Mouse (Mus musculus) right cerebral cortex, postnatal 4 days (tissue): ENCODE results near the gene Olfr560.

Experiments
- DNase-seq: peaks from one replicate; pipeline ENCODE4 v3.0.0-alpha.2; 2022

Gene Olfr560

GRCm38 (mm10) chr7:102759266-102759665, at the start of gene Olfr560, which contains the start of gene Olfr78:
TSS of gene Olfr560 (minus strand) at chr7:102759366.
TSS of gene Olfr78 (minus strand) at chr7:102759471.
- DNase-seq = no peak

GRCm38 (mm10) chr7:102803180-102803579, 44.0 kb upstream of the Olfr560 start, which contains the start of gene Olfr564:
TSS of gene Olfr564 (plus strand) at chr7:102803480.
- DNase-seq = no peak

GRCm38 (mm10) chr7:102770921-102771320, 11.8 kb upstream of the Olfr560 start, which contains the start of gene Olfr561:
TSS of gene Olfr561 (plus strand) at chr7:102771221.
- DNase-seq = no peak

- no peak for DNase-seq
Measured at GRCm38 (mm10) chr7:102752086-102752485, 7.1 kb downstream of the Olfr560 start.

GRCm38 (mm10) chr7:102737705-102738104, 21.5 kb downstream of the Olfr560 start:
- DNase-seq = no peak

GRCm38 (mm10) chr7:102733793-102734192, 25.4 kb downstream of the Olfr560 start:
- no peak for DNase-seq

GRCm38 (mm10) chr7:102727391-102727790, 31.8 kb downstream of the Olfr560 start, which contains the start of gene Olfr559:
TSS of gene Olfr559 (minus strand) at chr7:102727491.
- DNase-seq = no peak

GRCm38 (mm10) chr7:102718970-102719369, 40.2 kb downstream of the Olfr560 start, which contains the start of gene Olfr33:
TSS of gene Olfr33 (minus strand) at chr7:102719070.
- DNase-seq = no peak

- DNase-seq = no peak
Measured at GRCm38 (mm10) chr7:102701915-102702314, 57.3 kb downstream of the Olfr560 start, which contains the start of gene Olfr558. TSS of gene Olfr558 (plus strand) at chr7:102702215.
